Mouse (Mus musculus): ENCODE data around the gene Ak8. TPM values are rescaled to one million over a fixed set of nuclear protein-coding genes. Genes with fewer than 3 reads are reported as not detected.

The Ak8 gene
- total and polyA plus RNA-seq, 3 experiments = 1.5 to 2.6 TPM; not detected in 1

DNA sequence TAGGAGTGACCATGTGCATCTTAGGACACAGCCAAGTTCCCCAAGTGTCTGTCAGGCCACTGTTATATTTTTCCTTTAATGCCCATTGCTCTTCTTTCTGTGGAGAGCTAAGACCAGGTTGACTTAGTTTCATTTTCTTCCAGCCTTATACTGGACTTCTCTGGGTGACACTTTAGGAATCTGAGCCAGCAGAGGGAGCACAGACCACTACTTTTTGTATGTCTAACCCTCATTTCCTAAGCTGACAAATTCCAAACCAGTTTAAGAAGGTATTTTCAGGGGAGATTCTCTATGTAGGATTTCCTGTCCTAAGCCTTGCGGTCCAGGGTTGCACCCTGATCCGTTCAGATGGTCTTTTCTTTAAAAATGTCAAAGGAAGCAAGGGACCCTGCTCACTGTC lies 155.8 kb downstream of the Ak8 start:
- Histone ChIP-seq H3K27ac (ENCODE audit: control insufficient read depth, low read depth, low read length) (no peak overlapping the region), H3K36me3 (ENCODE audit: control insufficient read depth in 1 of 2, insufficient read depth in 2 of 2, low read length in 2 of 2) (peaks cover 2 to 12% of the 10 kb centered on the region in 2 experiments; a peak in 3 of 4 replicates), H3K9me3 (replicated peaks; ENCODE audit: insufficient read depth, low read length) (no peaks in the 10 kb centered on the region), H3K4me1 (ENCODE audit: control insufficient read depth in 1 of 2, insufficient read depth in 2 of 2, low read length in 2 of 2) (no peaks in the 10 kb centered on the region; a peak in 1 of 4 replicates), H3K4me3 (ENCODE audit: control insufficient read depth in 1 of 2, insufficient read depth in 1 of 2, low read depth in 2 of 2, low read length in 2 of 2) (no peak overlapping the region), H3K9ac (ENCODE audit: control insufficient read depth, low read depth, low read length, poor library complexity, severe bottlenecking) (no peak overlapping the region), H3K79me2 (ENCODE audit: control insufficient read depth, insufficient read depth, low read length, poor library complexity) (peaks cover 3% of the 10 kb centered on the region; the same call in 1 of the 2 replicates), H3K27me3 (ENCODE audit: control insufficient read depth in 1 of 2, insufficient read depth in 2 of 2, low read length in 2 of 2) (no peaks in the 10 kb centered on the region)
- no peak for DNase-seq (ENCODE audit: low read depth, low spot score)
- TF ChIP-seq MYB (IDR thresholded peaks at IDR 0.05; ENCODE audit: low read depth, low read length) = no peak
- no peak for TF ChIP-seq ELF1 (IDR thresholded peaks at IDR 0.05; ENCODE audit: low read depth, low read length)
- no peak for TF ChIP-seq NELFE (IDR thresholded peaks at IDR 0.05; ENCODE audit: low read depth, low read length)
- TF ChIP-seq E2F4 (IDR thresholded peaks at IDR 0.05; ENCODE audit: borderline replicate concordance, low read depth, low read length) = no peak
- no peak for TF ChIP-seq CHD1 (IDR thresholded peaks at IDR 0.05; ENCODE audit: low read depth, low read length)
- no peak for TF ChIP-seq RAD21 (IDR thresholded peaks at IDR 0.05; ENCODE audit: low read depth, low read length)
- no peak for TF ChIP-seq GABPA (IDR thresholded peaks at IDR 0.05; ENCODE audit: low read depth, low read length)

DNA sequence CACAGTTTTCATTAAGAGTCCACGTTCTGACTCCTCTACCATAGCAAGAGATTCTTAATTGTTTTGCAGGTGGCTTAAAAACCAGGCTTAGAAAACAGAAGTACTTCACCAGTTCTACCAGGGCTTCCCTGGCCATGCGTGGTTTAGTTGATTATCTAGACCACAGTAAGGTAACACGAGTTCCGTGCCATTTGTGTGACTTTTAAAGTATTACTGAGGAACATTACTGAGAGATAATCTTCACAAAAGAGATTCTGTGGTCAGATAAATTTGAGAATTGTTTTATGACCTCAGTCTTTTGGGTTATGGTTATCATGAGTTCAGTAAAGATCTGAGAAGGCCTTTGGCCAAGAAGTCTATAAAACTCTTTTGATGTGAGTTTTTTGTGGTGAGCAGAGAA lies 159.3 kb downstream of the Ak8 start:
- H3K27me3 ChIP-seq (ENCODE audit: control insufficient read depth in 1 of 2, insufficient read depth in 2 of 2, low read length in 2 of 2) = no peaks in the 10 kb centered on the region
- H3K9ac ChIP-seq (ENCODE audit: control insufficient read depth, low read depth, low read length, poor library complexity, severe bottlenecking) = no peak overlapping the region
- H3K27ac ChIP-seq (ENCODE audit: control insufficient read depth, low read depth, low read length) = no peak overlapping the region
- TF ChIP-seq NRF1 (IDR thresholded peaks at IDR 0.05; ENCODE audit: insufficient read depth, low read depth, low read length, poor library complexity, severe bottlenecking) (no peak), GABPA (IDR thresholded peaks at IDR 0.05; ENCODE audit: low read depth, low read length) (no peak), MYC (IDR thresholded peaks at IDR 0.05; ENCODE audit: low read depth, low read length) (no peak), BHLHE40 (IDR thresholded peaks at IDR 0.05; ENCODE audit: borderline replicate concordance, low read depth, low read length) (no peak), ELF1 (IDR thresholded peaks at IDR 0.05; ENCODE audit: low read depth, low read length) (no peak), MAFK (IDR thresholded peaks at IDR 0.05; ENCODE audit: borderline replicate concordance, low read depth, low read length) (no peak), MXI1 (IDR thresholded peaks at IDR 0.05; ENCODE audit: low read depth, low read length) (peak; percentile 55; the same call in 1 of the 2 replicates), MYB (IDR thresholded peaks at IDR 0.05; ENCODE audit: low read depth, low read length) (no peak), E2F4 (IDR thresholded peaks at IDR 0.05; ENCODE audit: borderline replicate concordance, low read depth, low read length) (no peak), MAX (IDR thresholded peaks at IDR 0.05; ENCODE audit: low read length) (no peak), TBP (IDR thresholded peaks at IDR 0.05; ENCODE audit: low read depth, low read length) (no peak), MEF2A (IDR thresholded peaks at IDR 0.05; ENCODE audit: extremely low read depth, insufficient replicate concordance, low read depth, low read length, poor library complexity, severe bottlenecking) (no peak), ZMIZ1 (IDR thresholded peaks at IDR 0.05; ENCODE audit: low read depth, low read length) (no peak), CHD1 (IDR thresholded peaks at IDR 0.05; ENCODE audit: low read depth, low read length) (no peak), EP300 (IDR thresholded peaks at IDR 0.05; ENCODE audit: low read depth in 1 of 2, low read length in 2 of 2) (no peak; a peak in 2 of 4 replicates), TCF12 (IDR thresholded peaks at IDR 0.05; ENCODE audit: low read depth, low read length) (peak; percentile 34; the same call in 1 of the 2 replicates), GATA1 (IDR thresholded peaks at IDR 0.05; ENCODE audit: low read depth, low read length) (peak; percentile 47; the same call in 1 of the 2 replicates), POLR2AphosphoS2 (IDR thresholded peaks at IDR 0.05; ENCODE audit: low read length) (no peak), JUND (IDR thresholded peaks at IDR 0.05; ENCODE audit: low read depth, low read length) (no peak), CHD2 (IDR thresholded peaks at IDR 0.05; ENCODE audit: low read length) (no peak), USF1 (IDR thresholded peaks at IDR 0.05; ENCODE audit: low read depth, low read length) (no peak), ETS1 (IDR thresholded peaks at IDR 0.05; ENCODE audit: low read depth, low read length) (peak; percentile 67), RAD21 (IDR thresholded peaks at IDR 0.05; ENCODE audit: low read depth, low read length) (no peak), SIN3A (IDR thresholded peaks at IDR 0.05; ENCODE audit: low read length) (no peak), KAT2A (conservative IDR thresholded peaks at IDR 0.05; ENCODE audit: low read depth, low read length) (no peak)
- no peak overlapping the region for H3K4me3 ChIP-seq (ENCODE audit: control insufficient read depth in 1 of 2, insufficient read depth in 1 of 2, low read depth in 2 of 2, low read length in 2 of 2)
- H3K36me3 ChIP-seq (ENCODE audit: control insufficient read depth in 1 of 2, insufficient read depth in 2 of 2, low read length in 2 of 2) = peaks cover 2 to 17% of the 10 kb centered on the region in 2 experiments; a peak in 3 of 4 replicates
- no peaks in the 10 kb centered on the region for H3K79me2 ChIP-seq (ENCODE audit: control insufficient read depth, insufficient read depth, low read length, poor library complexity)
- DNase-seq (ENCODE audit: low read depth, low spot score) = peak; percentile 39
- no peaks in the 10 kb centered on the region for H3K9me3 ChIP-seq (replicated peaks; ENCODE audit: insufficient read depth, low read length)
- H3K4me1 ChIP-seq (ENCODE audit: control insufficient read depth in 1 of 2, insufficient read depth in 2 of 2, low read length in 2 of 2) = no peaks in the 10 kb centered on the region; a peak in 1 of 4 replicates
